Comparison of ENCODE assay signal across 25 mouse cellular contexts in genomic region chr1:35866643-35867042, GRCm38 (mm10).
A peak's percentile ranks its signal among the peaks of the same experiment; 100 is the strongest.
DNase-seq lines count a peak whose midpoint lies in the region; ATAC-seq and TF ChIP-seq lines count a peak whose summit lies in the region.
"Had no signal": no experiment of that assay in that cellular context is flagged by ENCODE, and none has a peak within 500 bp of the region (broad histone marks: within the 10 kb centered on the region; RNA-seq: fewer than 3 reads in every experiment).

No protein-coding gene starts in this region.

- peaks cover 29% of the 10 kb centered on the region for H3K79me2 ChIP-seq in MEL (ENCODE audit: control insufficient read depth, insufficient read depth, low read length, poor library complexity)

- no peak overlapping the region for H3K4me3 ChIP-seq in forebrain, embryonic 10.5 days
- no peak overlapping the region for H3K4me3 ChIP-seq in forebrain, embryonic 15.5 days
- peak overlapping the region; percentile 18 for H3K4me3 ChIP-seq in megakaryocyte, embryonic 14.5 days (replicated peaks)
- H3K4me3 ChIP-seq in MEL (ENCODE audit: control insufficient read depth in 1 of 2, insufficient read depth in 1 of 2, low read depth in 2 of 2, low read length in 2 of 2): peak overlapping the region; percentile 51 to 55
- H3K4me3 ChIP-seq: embryonic facial prominence, embryonic 13.5 days; embryonic facial prominence, embryonic 15.5 days; erythroblast, embryonic 14.5 days; forebrain, embryonic 13.5 days had no signal

- H3K4me1 ChIP-seq in forebrain, embryonic 10.5 days: peaks cover 20% of the 10 kb centered on the region
- peaks cover 13% of the 10 kb centered on the region for H3K4me1 ChIP-seq in forebrain, embryonic 15.5 days
- peaks cover 67% of the 10 kb centered on the region for H3K4me1 ChIP-seq in megakaryocyte, embryonic 14.5 days
- peaks cover 11 to 53% of the 10 kb centered on the region in 2 experiments for H3K4me1 ChIP-seq in MEL (ENCODE audit: control insufficient read depth in 1 of 2, insufficient read depth in 2 of 2, low read length in 2 of 2)
- H3K4me1 ChIP-seq: embryonic facial prominence, embryonic 15.5 days had no signal

- H3K4me2 ChIP-seq in forebrain, embryonic 15.5 days (replicated peaks): no peak overlapping the region
- H3K4me2 ChIP-seq: embryonic facial prominence, embryonic 13.5 days; embryonic facial prominence, embryonic 15.5 days; forebrain, embryonic 13.5 days had no signal

- no peak for DNase-seq in forebrain, embryonic 10.5 days (ENCODE audit: extremely low spot score, low spot score)
- DNase-seq in MEL (ENCODE audit: low read depth, low spot score): peak; percentile 65
- peak; percentile 44 for DNase-seq in ZHBTc4 (ENCODE audit: low read depth, low spot score)
- no peak for DNase-seq in embryo, embryonic 10 days (ENCODE audit: low spot score)
- DNase-seq in adrenal gland, postnatal 25 days: no peak
- DNase-seq: adrenal gland, adult 2 months; adrenal gland, postnatal 10 days; adrenal gland, postnatal 36 days; B cell, adult 2 months; cerebellum, adult 11-12 months; cerebellum, adult 2 months; cerebellum, adult 9-10 months; cerebellum, postnatal 25 days; embryo, embryonic 11 days had no signal

- no peaks in the 10 kb centered on the region for H3K27me3 ChIP-seq in forebrain, embryonic 10.5 days (ENCODE audit: poor library complexity, severe bottlenecking)
- H3K27me3 ChIP-seq in forebrain, embryonic 15.5 days: no peaks in the 10 kb centered on the region
- H3K27me3 ChIP-seq in megakaryocyte, embryonic 14.5 days (replicated peaks): no peaks in the 10 kb centered on the region
- H3K27me3 ChIP-seq in MEL (ENCODE audit: control insufficient read depth in 1 of 2, insufficient read depth in 2 of 2, low read length in 2 of 2): no peaks in the 10 kb centered on the region
- H3K27me3 ChIP-seq: CH12.LX; embryonic facial prominence, embryonic 13.5 days; embryonic facial prominence, embryonic 15.5 days; forebrain, embryonic 13.5 days had no signal

- H3K36me3 ChIP-seq in forebrain, embryonic 10.5 days (replicated peaks): no peaks in the 10 kb centered on the region
- H3K36me3 ChIP-seq in forebrain, embryonic 15.5 days: no peaks in the 10 kb centered on the region
- H3K36me3 ChIP-seq in megakaryocyte, embryonic 14.5 days (replicated peaks; ENCODE audit: low read length): peaks cover 4% of the 10 kb centered on the region
- peaks cover 0 to 51% of the 10 kb centered on the region in 2 experiments; a peak in 2 of 4 replicates for H3K36me3 ChIP-seq in MEL (ENCODE audit: control insufficient read depth in 1 of 2, insufficient read depth in 2 of 2, low read length in 2 of 2)
- H3K36me3 ChIP-seq: embryonic facial prominence, embryonic 13.5 days; embryonic facial prominence, embryonic 15.5 days; G1E had no signal

- TF ChIP-seq CTCF in MEL (IDR thresholded peaks at IDR 0.05 in 2 of 3, conservative IDR thresholded peaks at IDR 0.05 in 1 of 3; ENCODE audit: control insufficient read depth in 1 of 3, insufficient read depth in 1 of 3, low read depth in 2 of 3, low read length in 3 of 3, poor library complexity in 1 of 3, severe bottlenecking in 1 of 3): no peak

- no peaks in the 10 kb centered on the region for H3K9me3 ChIP-seq in forebrain, embryonic 10.5 days
- no peaks in the 10 kb centered on the region for H3K9me3 ChIP-seq in forebrain, embryonic 15.5 days
- H3K9me3 ChIP-seq in megakaryocyte, embryonic 14.5 days: no peaks in the 10 kb centered on the region
- no peaks in the 10 kb centered on the region for H3K9me3 ChIP-seq in MEL (replicated peaks; ENCODE audit: insufficient read depth, low read length)
- H3K9me3 ChIP-seq: embryonic facial prominence, embryonic 13.5 days; embryonic facial prominence, embryonic 15.5 days; forebrain, embryonic 13.5 days; G1E had no signal

- no peak overlapping the region for H3K9ac ChIP-seq in forebrain, embryonic 15.5 days (replicated peaks)
- peak overlapping the region; percentile 72 for H3K9ac ChIP-seq in MEL (ENCODE audit: control insufficient read depth, low read depth, low read length, poor library complexity, severe bottlenecking)
- H3K9ac ChIP-seq: embryonic facial prominence, embryonic 13.5 days; embryonic facial prominence, embryonic 15.5 days; forebrain, embryonic 13.5 days had no signal

- no peak for TF ChIP-seq RAD21 in MEL (IDR thresholded peaks at IDR 0.05; ENCODE audit: low read depth, low read length)

- 0 out of 2 replicates have a peak overlapping the region, but pooled peaks have one; percentile 4 for H3K27ac ChIP-seq in forebrain, embryonic 10.5 days
- H3K27ac ChIP-seq in forebrain, embryonic 15.5 days (replicated peaks): no peak overlapping the region
- peak overlapping the region; percentile 94 for H3K27ac ChIP-seq in MEL (ENCODE audit: control insufficient read depth, low read depth, low read length)
- H3K27ac ChIP-seq: embryonic facial prominence, embryonic 13.5 days; embryonic facial prominence, embryonic 15.5 days; forebrain, embryonic 13.5 days had no signal

- 0 out of 4 replicates have a peak, but pooled peaks of 1 of the 2 experiments have one; percentile 17 for TF ChIP-seq EP300 in MEL (IDR thresholded peaks at IDR 0.05; ENCODE audit: low read depth in 1 of 2, low read length in 2 of 2)

- 87% methylated on average over 12 of the region's 12 CpGs for WGBS in forebrain, embryonic 10.5 days
- WGBS in forebrain, embryonic 15.5 days: 85% methylated on average over 12 of the region's 12 CpGs

- no peak for ATAC-seq in forebrain, embryonic 15.5 days (replicated peaks)
- ATAC-seq in megakaryocyte, adult 5-6 weeks (ENCODE audit: poor library complexity, severe bottlenecking): no peak
- ATAC-seq: CD4-positive, CD25-positive, alpha-beta regulatory T cell, adult 4 months; forebrain, embryonic 13.5 days; forebrain, embryonic 16.5 days had no signal

- 0 out of 4 replicates have a peak, but pooled peaks of 1 of the 2 experiments have one; percentile 1 for TF ChIP-seq POLR2A in MEL (IDR thresholded peaks at IDR 0.05; ENCODE audit: control insufficient read depth in 1 of 2, insufficient read depth in 1 of 2, low read depth in 1 of 2, low read length in 2 of 2, poor library complexity in 1 of 2)

TF ChIP-seq in MEL, 35 proteins besides CTCF, POLR2A, EP300 and RAD21:
- TF ChIP-seq SMC3 (IDR thresholded peaks at IDR 0.05; ENCODE audit: low read depth, low read length) (no peak), MAX (IDR thresholded peaks at IDR 0.05; ENCODE audit: low read length) (0 out of 2 replicates have a peak, but pooled peaks have one; percentile 30), ZNF384 (IDR thresholded peaks at IDR 0.05; ENCODE audit: low read depth, low read length) (0 out of 2 replicates have a peak, but pooled peaks have one; percentile 25), JUND (IDR thresholded peaks at IDR 0.05; ENCODE audit: low read depth, low read length) (no peak), ELF1 (IDR thresholded peaks at IDR 0.05; ENCODE audit: low read depth, low read length) (peak; percentile 24; the same call in 1 of the 2 replicates), ZMIZ1 (IDR thresholded peaks at IDR 0.05; ENCODE audit: low read depth, low read length) (peak; percentile 45; the same call in 1 of the 2 replicates), TAL1 (IDR thresholded peaks at IDR 0.05; ENCODE audit: low read length) (no peak), KAT2A (conservative IDR thresholded peaks at IDR 0.05; ENCODE audit: low read depth, low read length) (no peak), MXI1 (IDR thresholded peaks at IDR 0.05; ENCODE audit: low read depth, low read length) (0 out of 2 replicates have a peak, but pooled peaks have one; percentile 38), UBTF (IDR thresholded peaks at IDR 0.05; ENCODE audit: borderline replicate concordance, insufficient read depth, low read depth, low read length) (no peak), USF1 (IDR thresholded peaks at IDR 0.05; ENCODE audit: low read depth, low read length) (no peak), POLR2AphosphoS2 (IDR thresholded peaks at IDR 0.05; ENCODE audit: low read length) (no peak), GATA1 (IDR thresholded peaks at IDR 0.05; ENCODE audit: low read depth, low read length) (no peak), ETS1 (IDR thresholded peaks at IDR 0.05; ENCODE audit: low read depth, low read length) (0 out of 2 replicates have a peak, but pooled peaks have one; percentile 21), MYB (IDR thresholded peaks at IDR 0.05; ENCODE audit: low read depth, low read length) (no peak), ZC3H11A (IDR thresholded peaks at IDR 0.05; ENCODE audit: low read depth, low read length) (no peak), NRF1 (IDR thresholded peaks at IDR 0.05; ENCODE audit: insufficient read depth, low read depth, low read length, poor library complexity, severe bottlenecking) (no peak)

Comparison
In these comparisons a context has a peak if more than half of its experiments do, and no peak if none do; other contexts are left out.
1. DNase-seq: peak in MEL (single experiment) and ZHBTc4 (single experiment); none in forebrain, embryonic 10.5 days (single experiment), embryo, embryonic 10 days (single experiment) and adrenal gland, postnatal 25 days (single experiment).
2. H3K4me3 ChIP-seq: peak in megakaryocyte, embryonic 14.5 days (single experiment) and MEL (2 of 2); none in forebrain, embryonic 10.5 days (single experiment) and forebrain, embryonic 15.5 days (single experiment).